Mouse (Mus musculus): ENCODE data around the gene Ccdc159. TPM values are rescaled to one million over a fixed set of nuclear protein-coding genes. Genes with fewer than 3 reads are reported as not detected.

Gene Ccdc159
- 11.6 and 12.7 TPM in 2 replicates for polyA plus RNA-seq (2015; fragmentation: Nextera tagmentation; extraction: Ambion mirVana)

DNA sequence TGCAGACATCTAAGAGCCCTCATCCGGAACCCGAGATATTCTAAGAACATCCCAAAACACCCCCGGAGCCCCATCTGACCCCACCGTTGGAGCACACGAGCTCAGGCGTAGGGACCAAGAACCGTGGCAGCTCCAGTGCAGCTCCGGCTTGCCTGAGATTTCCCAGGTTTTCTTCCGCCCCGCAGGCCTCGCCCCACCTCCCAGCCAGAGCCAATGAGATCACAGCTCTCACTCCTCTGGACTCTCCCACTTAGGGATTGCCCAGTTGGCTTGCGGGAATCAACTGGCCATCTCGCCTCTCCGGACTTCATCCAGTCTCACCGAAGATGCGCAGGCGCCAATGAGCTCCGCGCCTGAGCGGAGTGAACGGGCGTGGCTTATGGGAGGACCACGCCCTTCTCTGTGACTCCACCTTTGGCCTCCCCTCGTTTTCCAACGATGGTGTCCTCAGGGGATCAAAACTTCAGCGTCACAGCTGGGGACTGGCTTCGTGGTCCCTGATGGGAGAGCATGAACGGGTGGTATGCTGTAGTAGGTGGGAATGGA, at the start of gene Ccdc159, which contains the start of gene Tmem205:
Gene Ccdc159, plus strand, starts transcription at position 264 of the 546 bp plus-strand sequence.
Gene Tmem205, minus strand, starts transcription at position 349 of the 546 bp plus-strand sequence.
- peak within 1 kb of the TSS; percentile 51 for H3K4me3 ChIP-seq (ENCODE audit: low read depth, low read length)
- H3K27ac ChIP-seq (ENCODE audit: low read length): peak within 1 kb of the TSS; percentile 77
- under 1% methylated on average over 28 of the region's 28 CpGs for whole genome bisulfite sequencing
- H3K27me3 ChIP-seq (ENCODE audit: control insufficient read depth, insufficient read depth, low read depth, low read length): no peaks in the 10 kb centered on the region
- H3K4me1 ChIP-seq (ENCODE audit: control insufficient read depth, insufficient read depth, low read length): peaks cover 11% of the 10 kb centered on the region
- H3K9me3 ChIP-seq (replicated peaks; ENCODE audit: control insufficient read depth, low read length, poor library complexity, severe bottlenecking): no peaks in the 10 kb centered on the region
- peak; percentile 96 for ATAC-seq
- H3K4me2 ChIP-seq (ENCODE audit: low read length): peak within 1 kb of the TSS; percentile 67
- H3K36me3 ChIP-seq (ENCODE audit: control insufficient read depth, insufficient read depth, low read length): no peaks in the 10 kb centered on the region
- peak within 1 kb of the TSS; percentile 69 for H3K9ac ChIP-seq (ENCODE audit: low read depth, low read length)

DNA sequence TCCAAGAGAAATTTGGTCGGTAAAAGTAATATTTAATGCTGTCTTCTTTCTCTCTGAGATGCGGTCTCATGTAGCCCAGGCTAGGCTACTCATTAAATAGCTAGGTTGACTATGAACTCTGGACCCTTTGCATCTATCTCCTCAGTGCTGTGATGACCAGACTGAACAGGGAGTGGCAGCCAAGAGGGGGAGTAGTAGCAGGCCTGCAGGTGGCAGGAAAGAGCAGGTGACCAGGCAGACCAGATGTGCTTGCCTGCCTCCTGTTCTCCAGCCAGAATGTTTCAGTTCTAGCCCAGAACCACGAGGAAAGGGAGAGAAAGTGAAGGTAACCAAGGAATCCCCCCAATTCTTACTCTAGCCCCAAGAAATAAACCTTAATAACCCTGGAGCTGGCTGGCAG, 38.0 kb upstream of the Ccdc159 start:
- ATAC-seq: no peak
- 68% methylated on average over 3 of the region's 3 CpGs for WGBS
- no peak overlapping the region for H3K4me2 ChIP-seq (ENCODE audit: low read length)

DNA sequence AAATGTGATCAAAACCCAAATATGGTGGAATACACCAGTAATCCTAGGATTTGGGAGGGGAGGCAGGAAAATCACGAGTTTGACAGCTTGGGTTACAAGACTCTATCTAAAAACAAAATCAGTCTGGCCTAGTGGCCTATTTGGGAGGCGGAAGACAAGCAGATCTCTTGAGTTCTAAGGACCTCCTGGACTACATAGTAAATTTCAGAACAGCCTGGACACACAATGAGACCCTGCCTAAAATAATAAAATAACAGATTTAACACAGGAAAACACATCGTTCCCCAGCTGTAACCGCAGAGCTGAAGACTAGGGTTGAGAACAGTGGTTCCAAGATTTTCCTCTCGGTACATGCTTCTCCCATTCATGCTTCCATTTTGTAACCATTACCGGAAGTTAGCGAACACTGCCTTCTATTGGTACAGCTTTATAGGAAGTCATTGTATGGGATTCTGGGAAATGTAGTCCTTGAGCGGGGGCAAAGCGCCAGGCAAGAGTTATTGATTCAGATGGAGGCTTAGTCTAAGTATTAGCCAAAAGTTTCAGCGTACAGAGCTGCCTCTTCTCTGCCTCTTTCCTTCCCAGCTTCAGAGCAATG, 25.9 kb upstream of the Ccdc159 start:
- ATAC-seq: peak; percentile 92
- Histone ChIP-seq H3K4me2 (ENCODE audit: low read length) (peak overlapping the region; percentile 53), H3K36me3 (ENCODE audit: control insufficient read depth, insufficient read depth, low read length) (no peaks in the 10 kb centered on the region), H3K9ac (ENCODE audit: low read depth, low read length) (peak overlapping the region; percentile 61; the same call in 1 of the 2 replicates), H3K27me3 (ENCODE audit: control insufficient read depth, insufficient read depth, low read depth, low read length) (no peaks in the 10 kb centered on the region; the same call in none of the 2 replicates), H3K27ac (ENCODE audit: low read length) (peak overlapping the region; percentile 25), H3K9me3 (replicated peaks; ENCODE audit: control insufficient read depth, low read length, poor library complexity, severe bottlenecking) (no peaks in the 10 kb centered on the region), H3K4me1 (ENCODE audit: control insufficient read depth, insufficient read depth, low read length) (peaks cover 6% of the 10 kb centered on the region; the same call in 1 of the 2 replicates), H3K4me3 (ENCODE audit: low read depth, low read length) (peak overlapping the region; percentile 47)
- WGBS: 15% methylated on average over 10 of the region's 10 CpGs

More for the DNA sequence above, 38.0 kb upstream of the Ccdc159 start:
- H3K27me3 ChIP-seq (ENCODE audit: control insufficient read depth, insufficient read depth, low read depth, low read length): no peaks in the 10 kb centered on the region
- no peak overlapping the region for H3K4me3 ChIP-seq (ENCODE audit: low read depth, low read length)
- H3K27ac ChIP-seq (ENCODE audit: low read length): no peak overlapping the region
- H3K9ac ChIP-seq (ENCODE audit: low read depth, low read length): no peak overlapping the region
- no peaks in the 10 kb centered on the region for H3K36me3 ChIP-seq (ENCODE audit: control insufficient read depth, insufficient read depth, low read length)
- H3K4me1 ChIP-seq (ENCODE audit: control insufficient read depth, insufficient read depth, low read length): no peaks in the 10 kb centered on the region
- H3K9me3 ChIP-seq (replicated peaks; ENCODE audit: control insufficient read depth, low read length, poor library complexity, severe bottlenecking): no peaks in the 10 kb centered on the region

DNA sequence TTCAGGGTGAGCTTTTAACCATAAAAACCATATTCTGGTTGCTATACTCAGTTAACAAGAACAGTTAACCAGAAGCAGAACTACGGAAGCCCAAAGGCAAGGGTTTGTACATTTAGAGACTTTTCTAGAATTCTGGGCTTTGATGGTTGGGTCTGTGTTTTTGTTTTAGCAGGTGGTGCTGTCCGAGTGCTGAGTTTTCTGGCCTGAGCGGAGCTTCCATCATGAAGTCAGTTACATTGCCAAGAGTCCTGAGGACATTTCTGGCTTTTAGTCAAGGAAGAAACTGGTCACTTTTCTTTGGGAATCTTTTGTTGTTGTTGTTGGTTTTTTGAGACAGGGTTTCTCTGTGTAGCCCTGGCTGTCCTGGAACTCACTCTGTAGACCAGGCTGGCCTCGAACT, 23.2 kb upstream of the Ccdc159 start:
- Histone ChIP-seq H3K27me3 (ENCODE audit: control insufficient read depth, insufficient read depth, low read depth, low read length) (no peaks in the 10 kb centered on the region; the same call in none of the 2 replicates), H3K27ac (ENCODE audit: low read length) (no peak overlapping the region), H3K36me3 (ENCODE audit: control insufficient read depth, insufficient read depth, low read length) (no peaks in the 10 kb centered on the region), H3K9ac (ENCODE audit: low read depth, low read length) (no peak overlapping the region), H3K4me3 (ENCODE audit: low read depth, low read length) (no peak overlapping the region), H3K4me1 (ENCODE audit: control insufficient read depth, insufficient read depth, low read length) (peaks cover 6% of the 10 kb centered on the region; the same call in 1 of the 2 replicates), H3K9me3 (replicated peaks; ENCODE audit: control insufficient read depth, low read length, poor library complexity, severe bottlenecking) (no peaks in the 10 kb centered on the region), H3K4me2 (ENCODE audit: low read length) (no peak overlapping the region)
- no peak for ATAC-seq
- WGBS: 92% methylated on average over 4 of the region's 4 CpGs

DNA sequence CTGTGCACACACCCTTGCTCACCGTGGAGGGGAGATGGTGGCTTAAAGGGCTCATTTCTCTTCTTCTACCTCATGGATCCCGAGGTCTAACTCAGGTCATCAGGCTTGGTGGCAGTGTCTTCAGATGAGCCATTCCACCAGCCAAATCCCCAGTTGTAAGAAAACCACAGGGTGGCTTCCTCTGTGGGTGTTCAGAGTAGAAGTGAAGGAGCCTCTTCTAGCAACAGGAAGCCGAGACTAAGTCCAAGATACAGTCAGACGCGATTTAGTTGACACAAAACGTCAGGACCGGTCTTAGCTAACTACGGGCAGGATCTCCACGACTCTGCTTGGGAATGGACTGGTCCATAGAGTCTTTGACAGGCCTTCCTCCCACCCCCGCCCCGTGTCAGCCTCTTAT, 19.1 kb upstream of the Ccdc159 start:
- Histone ChIP-seq H3K4me2 (ENCODE audit: low read length) (no peak overlapping the region), H3K36me3 (ENCODE audit: control insufficient read depth, insufficient read depth, low read length) (peaks cover 2% of the 10 kb centered on the region; the same call in 1 of the 2 replicates), H3K4me3 (ENCODE audit: low read depth, low read length) (no peak overlapping the region), H3K4me1 (ENCODE audit: control insufficient read depth, insufficient read depth, low read length) (no peaks in the 10 kb centered on the region), H3K27ac (ENCODE audit: low read length) (no peak overlapping the region), H3K9me3 (replicated peaks; ENCODE audit: control insufficient read depth, low read length, poor library complexity, severe bottlenecking) (no peaks in the 10 kb centered on the region), H3K27me3 (ENCODE audit: control insufficient read depth, insufficient read depth, low read depth, low read length) (no peaks in the 10 kb centered on the region; the same call in 1 of the 2 replicates), H3K9ac (ENCODE audit: low read depth, low read length) (no peak overlapping the region)
- WGBS: 81% methylated on average over 11 of the region's 11 CpGs
- ATAC-seq: no peak

DNA sequence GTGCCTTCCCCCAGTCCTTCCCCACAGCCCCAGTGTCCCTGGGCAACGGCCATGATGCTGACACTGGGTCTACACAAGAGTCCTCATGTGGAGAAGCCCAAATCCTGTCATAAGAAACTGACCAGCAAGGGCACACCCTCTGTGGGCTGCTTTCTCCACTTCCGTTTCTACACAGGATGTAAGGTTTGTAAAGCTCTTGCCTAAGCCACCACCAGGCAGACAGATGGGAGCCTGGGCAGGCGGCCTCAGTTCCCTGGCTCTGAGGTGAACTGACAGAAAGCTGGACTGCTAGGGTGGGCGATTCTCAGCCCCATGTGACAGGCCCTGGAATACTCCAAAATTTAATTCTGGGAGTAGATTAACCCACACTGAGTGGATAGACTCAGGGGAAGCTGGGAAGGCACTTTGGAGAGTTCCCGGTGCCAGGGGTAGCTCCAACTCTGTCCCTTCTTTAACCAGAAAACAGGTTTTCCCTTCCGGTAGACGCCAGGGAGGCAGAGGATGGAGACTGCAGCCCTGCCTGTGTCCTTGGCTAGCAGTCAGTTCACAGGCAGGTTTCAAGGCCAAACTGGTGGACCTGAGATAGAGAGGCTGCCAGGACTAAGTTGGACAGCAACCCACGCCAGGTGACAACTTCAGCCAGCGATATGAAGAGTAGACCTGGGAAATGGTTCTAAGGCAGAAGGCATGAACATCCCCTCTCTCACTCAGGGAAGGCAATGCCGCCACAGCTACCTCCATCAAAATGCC, 17.6 kb upstream of the Ccdc159 start:
- Histone ChIP-seq H3K4me2 (ENCODE audit: low read length) (no peak overlapping the region), H3K9me3 (replicated peaks; ENCODE audit: control insufficient read depth, low read length, poor library complexity, severe bottlenecking) (no peaks in the 10 kb centered on the region), H3K27me3 (ENCODE audit: control insufficient read depth, insufficient read depth, low read depth, low read length) (no peaks in the 10 kb centered on the region), H3K36me3 (ENCODE audit: control insufficient read depth, insufficient read depth, low read length) (peaks cover 6% of the 10 kb centered on the region; the same call in 1 of the 2 replicates), H3K9ac (ENCODE audit: low read depth, low read length) (no peak overlapping the region), H3K27ac (ENCODE audit: low read length) (no peak overlapping the region), H3K4me3 (ENCODE audit: low read depth, low read length) (no peak overlapping the region), H3K4me1 (ENCODE audit: control insufficient read depth, insufficient read depth, low read length) (no peaks in the 10 kb centered on the region)
- no peak for ATAC-seq
- 83% methylated on average over 10 of the region's 10 CpGs for WGBS

DNA sequence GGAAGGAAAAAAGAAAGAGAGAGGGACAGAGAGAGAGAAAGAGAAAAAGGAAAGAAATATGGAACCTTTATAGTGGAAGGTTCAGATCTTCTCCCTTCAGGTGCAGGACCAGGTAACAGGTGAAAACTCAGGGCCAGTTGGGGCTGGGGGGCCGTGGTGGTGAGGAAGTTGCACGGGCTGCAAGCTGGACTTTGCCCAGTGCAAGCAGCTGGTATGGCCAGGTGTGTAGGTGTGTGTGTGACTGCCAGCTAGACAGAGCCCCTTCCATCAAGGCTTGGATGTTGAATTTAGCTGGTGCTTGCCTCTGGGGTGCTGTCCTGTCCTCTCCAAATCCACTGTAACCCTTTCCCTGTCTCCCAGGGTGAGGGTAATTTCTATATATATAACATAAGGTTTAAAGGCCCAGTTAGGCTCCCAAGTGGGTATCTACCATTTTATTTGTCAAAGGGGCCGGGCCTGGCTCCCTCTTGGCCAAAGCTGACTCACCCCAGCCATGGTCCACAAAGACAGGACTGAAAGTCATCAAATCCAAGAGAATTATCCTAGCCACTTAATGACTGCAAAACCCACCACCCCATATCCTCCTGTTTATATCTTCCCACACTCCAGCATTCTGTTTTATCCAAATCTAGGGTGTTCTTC, 10.3 kb upstream of the Ccdc159 start:
- peaks cover 3% of the 10 kb centered on the region; the same call in 1 of the 2 replicates for H3K27me3 ChIP-seq (ENCODE audit: control insufficient read depth, insufficient read depth, low read depth, low read length)
- 51% methylated on average over 2 of the region's 3 CpGs for WGBS
- peak overlapping the region; percentile 78 for H3K4me3 ChIP-seq (ENCODE audit: low read depth, low read length)

DNA sequence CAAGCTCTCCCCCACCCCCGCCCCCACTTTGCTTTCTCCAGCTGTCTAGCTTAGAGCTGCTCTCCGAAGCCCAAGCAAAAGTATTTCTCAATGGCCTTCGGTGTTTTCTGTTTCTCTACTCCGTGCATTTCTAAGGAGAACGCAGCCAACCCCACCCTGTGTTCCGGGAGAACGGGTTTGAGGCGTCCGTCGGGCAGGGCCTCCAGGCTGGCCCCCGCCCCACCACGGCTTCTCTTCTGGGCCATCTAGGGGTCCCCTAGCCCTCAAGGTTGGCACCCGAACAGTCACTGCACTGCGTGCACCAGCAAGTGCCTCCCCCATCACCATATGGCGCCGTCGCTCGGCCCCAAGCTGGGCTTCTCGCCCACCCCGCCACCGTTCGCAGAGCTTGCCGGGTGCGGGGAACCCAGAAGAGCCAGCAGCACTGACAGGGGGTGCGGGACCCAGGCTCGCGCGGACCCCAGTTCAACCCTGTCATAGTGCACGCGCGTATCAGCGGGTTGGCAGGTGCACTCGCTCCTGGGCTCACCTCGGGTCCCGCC, 9.7 kb upstream of the Ccdc159 start:
- Histone ChIP-seq H3K9ac (ENCODE audit: low read depth, low read length) (peak overlapping the region; percentile 81), H3K4me3 (ENCODE audit: low read depth, low read length) (peak overlapping the region; percentile 78), H3K36me3 (ENCODE audit: control insufficient read depth, insufficient read depth, low read length) (0 out of 2 replicates have a peak, but pooled peaks cover 3% of the 10 kb centered on the region), H3K27ac (ENCODE audit: low read length) (peak overlapping the region; percentile 71), H3K4me2 (ENCODE audit: low read length) (peak overlapping the region; percentile 77), H3K9me3 (replicated peaks; ENCODE audit: control insufficient read depth, low read length, poor library complexity, severe bottlenecking) (no peaks in the 10 kb centered on the region), H3K4me1 (ENCODE audit: control insufficient read depth, insufficient read depth, low read length) (no peaks in the 10 kb centered on the region; the same call in 1 of the 2 replicates), H3K27me3 (ENCODE audit: control insufficient read depth, insufficient read depth, low read depth, low read length) (peaks cover 3% of the 10 kb centered on the region; the same call in 1 of the 2 replicates)
- ATAC-seq: peak; percentile 83; the same call in 1 of the 2 replicates
- WGBS: 2% methylated on average over 35 of the region's 35 CpGs

More for the DNA sequence above, 10.3 kb upstream of the Ccdc159 start:
- no peak for ATAC-seq
- Histone ChIP-seq H3K36me3 (ENCODE audit: control insufficient read depth, insufficient read depth, low read length) (0 out of 2 replicates have a peak, but pooled peaks cover 3% of the 10 kb centered on the region), H3K4me2 (ENCODE audit: low read length) (peak overlapping the region; percentile 77), H3K9ac (ENCODE audit: low read depth, low read length) (peak overlapping the region; percentile 81), H3K27ac (ENCODE audit: low read length) (no peak overlapping the region), H3K9me3 (replicated peaks; ENCODE audit: control insufficient read depth, low read length, poor library complexity, severe bottlenecking) (no peaks in the 10 kb centered on the region), H3K4me1 (ENCODE audit: control insufficient read depth, insufficient read depth, low read length) (no peaks in the 10 kb centered on the region; the same call in 1 of the 2 replicates)
